Mouse (Mus musculus): ENCODE data around the gene Bcs1l.

- TF ChIP-seq CTCF (IDR thresholded peaks at IDR 0.05; ENCODE audit: extremely low read depth, insufficient read depth, insufficient read length, insufficient replicate concordance) (no peak), POLR2A (IDR thresholded peaks at IDR 0.05; ENCODE audit: low read depth, low read length) (no peak)
Measured at GRCm38 (mm10) chr1:74624183-74624582, 36.1 kb downstream of the Bcs1l start.
